Mouse (Mus musculus) frontal cortex, postnatal 10 days (tissue): ENCODE measurements around the gene Wdr26.

Experiments
- DNase-seq, 2 experiments: peaks; one replicate each; pipeline ENCODE4 v3.0.0; 2022; ENCODE audit warnings: low spot score in 2 of 2, mixed read lengths in 1 of 2

The Wdr26 gene

GRCm38 (mm10) chr1:181211920-181212633, at the start of gene Wdr26:
TSS of gene Wdr26 (minus strand) at chr1:181212001.
- DNase-seq = peak; percentile 75 to 82

- DNase-seq = no peak
Observed at GRCm38 (mm10) chr1:181260949-181261696, 49.3 kb upstream of the Wdr26 start.

GRCm38 (mm10) chr1:181260422-181260821, 48.6 kb upstream of the Wdr26 start:
- no peak for DNase-seq

GRCm38 (mm10) chr1:181259626-181260410, 48.0 kb upstream of the Wdr26 start:
- no peak for DNase-seq

GRCm38 (mm10) chr1:181259056-181259455, 47.3 kb upstream of the Wdr26 start:
- DNase-seq = no peak

- DNase-seq = no peak
Observed at GRCm38 (mm10) chr1:181258616-181259015, 46.8 kb upstream of the Wdr26 start.

- no peak for DNase-seq
Observed at GRCm38 (mm10) chr1:181257585-181258555, 46.1 kb upstream of the Wdr26 start.

GRCm38 (mm10) chr1:181256689-181257584, 45.1 kb upstream of the Wdr26 start:
- DNase-seq = peak in 1 of 2 experiments; percentile 27

GRCm38 (mm10) chr1:181255891-181256688, 44.3 kb upstream of the Wdr26 start:
- DNase-seq = peak; percentile 36 to 40

- no peak for DNase-seq
Observed at GRCm38 (mm10) chr1:181255450-181255849, 43.6 kb upstream of the Wdr26 start.

GRCm38 (mm10) chr1:181251624-181252023, 39.8 kb upstream of the Wdr26 start:
- no peak for DNase-seq

- no peak for DNase-seq
Observed at GRCm38 (mm10) chr1:181250961-181251360, 39.2 kb upstream of the Wdr26 start.

- no peak for DNase-seq
Observed at GRCm38 (mm10) chr1:181249537-181249936, 37.7 kb upstream of the Wdr26 start.

GRCm38 (mm10) chr1:181247175-181247574, 35.4 kb upstream of the Wdr26 start:
- no peak for DNase-seq

GRCm38 (mm10) chr1:181246487-181247138, 34.8 kb upstream of the Wdr26 start:
- DNase-seq = no peak

GRCm38 (mm10) chr1:181245554-181246486, 34.0 kb upstream of the Wdr26 start:
- DNase-seq = no peak

GRCm38 (mm10) chr1:181245067-181245466, 33.3 kb upstream of the Wdr26 start:
- no peak for DNase-seq

GRCm38 (mm10) chr1:181241185-181241584, 29.4 kb upstream of the Wdr26 start:
- no peak for DNase-seq
